Mouse (Mus musculus): ENCODE measurements at regions not wholly inside any gene's neighbourhood (a gene's known extent, or its start where the extent isn't known, plus 50 kb on each side); places are given as distances from the start of the nearest gene placed in this dataset.

DNA sequence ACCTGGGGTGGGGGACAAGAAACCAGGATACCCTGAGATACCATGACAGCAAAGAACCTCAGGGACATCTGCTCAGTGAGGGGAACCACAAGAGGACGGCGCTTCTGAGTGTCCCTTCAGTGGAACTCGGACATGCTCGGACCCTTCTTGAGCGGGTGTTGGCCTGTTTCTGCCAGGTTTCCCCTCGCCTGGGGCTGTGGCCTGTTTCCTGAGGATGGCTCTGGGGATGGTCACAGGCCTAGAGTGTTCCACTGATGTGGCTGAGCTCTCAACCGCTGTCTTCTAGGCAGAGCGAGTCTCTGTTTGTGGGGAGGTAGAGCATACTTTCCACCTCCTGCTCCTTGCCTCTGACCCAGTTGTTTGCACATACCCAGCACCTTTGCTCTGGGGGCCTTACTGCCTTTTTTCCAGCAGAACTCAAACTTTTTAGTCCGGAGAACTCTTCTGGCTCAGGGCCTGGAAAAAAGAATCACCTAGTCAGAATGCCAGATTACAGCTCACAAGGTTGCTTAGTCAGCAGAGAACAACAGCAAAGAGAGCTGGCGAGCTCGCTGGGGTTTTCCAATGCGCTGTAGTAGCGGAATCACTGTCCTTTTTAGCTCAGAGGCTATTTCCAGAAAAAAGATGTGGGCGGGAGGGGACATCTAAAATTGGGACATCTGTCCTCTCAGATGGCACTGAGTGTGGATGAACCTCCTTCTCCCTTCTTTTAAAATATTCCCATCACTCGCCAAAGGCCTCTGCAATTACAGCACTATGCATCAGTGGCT, 65.3 kb downstream of the Med10 start:
- no peak for DNase-seq (ENCODE audit: low spot score in 2 of 2)

DNA sequence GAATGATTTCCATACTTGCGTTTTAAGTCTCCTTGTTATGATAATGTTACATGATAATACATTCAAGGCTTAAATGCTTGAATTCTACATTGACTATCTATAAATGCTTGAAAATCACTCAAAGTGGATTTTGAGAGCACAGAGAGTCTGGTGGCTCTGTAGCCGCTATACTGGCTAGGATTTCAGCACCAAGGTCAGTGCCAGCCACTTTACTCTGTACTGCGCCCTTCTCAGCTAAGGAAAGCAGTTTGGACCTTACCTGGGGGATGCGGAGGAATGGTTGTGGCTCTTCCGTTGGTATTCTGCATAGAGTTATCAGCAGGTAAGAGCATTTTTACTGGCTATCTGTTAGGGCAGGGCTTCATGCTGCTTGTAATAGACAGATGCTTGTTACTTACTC, 94.3 kb downstream of the Med10 start:
- DNase-seq (ENCODE audit: low spot score in 2 of 2), result no peak

GRCm38 (mm10) chr13:69901139-69901538, 98.9 kb downstream of the Med10 start:
- DNase-seq (ENCODE audit: low spot score in 2 of 2), result no peak

DNA sequence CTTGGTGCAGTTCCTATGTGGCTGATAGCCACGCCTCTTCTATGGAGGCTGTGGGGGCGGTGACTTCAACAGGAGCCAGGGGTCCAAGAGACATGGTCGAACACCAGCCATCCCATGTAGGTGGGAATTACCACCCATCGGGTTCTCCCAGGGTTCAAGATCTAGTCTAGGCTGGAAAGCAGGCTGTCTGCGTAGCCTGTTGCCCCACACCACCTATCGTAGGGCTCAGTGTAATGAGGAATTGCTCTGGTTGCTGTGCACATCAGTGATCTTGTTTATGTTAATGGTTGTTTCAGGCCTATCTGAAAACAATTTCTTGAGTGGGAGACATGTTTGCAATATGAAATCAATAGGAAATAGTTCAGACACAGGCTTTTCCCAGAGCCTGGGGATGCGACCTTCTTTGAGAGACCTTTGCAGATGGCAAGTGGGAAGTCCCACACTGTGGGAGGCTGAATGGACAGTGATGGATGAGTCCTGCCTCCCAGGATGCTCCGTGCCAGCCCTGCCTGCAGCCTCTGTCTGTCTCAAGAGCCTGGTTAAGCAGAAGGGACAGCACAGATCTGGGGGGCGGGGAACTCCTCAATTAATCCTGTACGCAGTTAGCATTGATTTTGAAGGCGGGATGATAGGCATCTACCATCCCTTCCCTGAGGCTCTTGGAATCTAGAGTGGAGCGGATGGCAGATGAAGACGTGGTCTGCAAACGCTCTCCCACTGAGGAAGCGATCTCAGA, 104.8 kb downstream of the Med10 start:
- DNase-seq (ENCODE audit: low spot score in 2 of 2), result no peak

DNA sequence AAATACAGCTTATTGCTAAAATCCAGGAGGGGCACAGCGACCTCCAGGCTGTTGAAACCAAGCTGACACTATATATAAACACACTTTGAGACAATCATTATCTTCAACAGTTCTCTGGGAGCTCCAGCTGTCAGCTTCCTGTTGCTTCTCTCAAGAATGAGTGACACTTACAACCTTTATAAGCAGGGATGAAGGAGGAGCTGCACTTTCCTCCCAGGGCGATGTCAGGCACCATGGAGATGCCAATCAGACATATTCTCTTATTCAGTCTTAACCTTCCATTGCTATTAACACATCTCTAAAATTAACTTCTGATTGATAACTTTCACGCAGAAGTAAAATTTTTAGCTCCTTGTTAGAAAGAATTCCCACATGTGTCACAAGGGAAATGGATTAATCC, 113.6 kb downstream of the Med10 start:
- DNase-seq (ENCODE audit: low spot score in 2 of 2), result no peak

DNA sequence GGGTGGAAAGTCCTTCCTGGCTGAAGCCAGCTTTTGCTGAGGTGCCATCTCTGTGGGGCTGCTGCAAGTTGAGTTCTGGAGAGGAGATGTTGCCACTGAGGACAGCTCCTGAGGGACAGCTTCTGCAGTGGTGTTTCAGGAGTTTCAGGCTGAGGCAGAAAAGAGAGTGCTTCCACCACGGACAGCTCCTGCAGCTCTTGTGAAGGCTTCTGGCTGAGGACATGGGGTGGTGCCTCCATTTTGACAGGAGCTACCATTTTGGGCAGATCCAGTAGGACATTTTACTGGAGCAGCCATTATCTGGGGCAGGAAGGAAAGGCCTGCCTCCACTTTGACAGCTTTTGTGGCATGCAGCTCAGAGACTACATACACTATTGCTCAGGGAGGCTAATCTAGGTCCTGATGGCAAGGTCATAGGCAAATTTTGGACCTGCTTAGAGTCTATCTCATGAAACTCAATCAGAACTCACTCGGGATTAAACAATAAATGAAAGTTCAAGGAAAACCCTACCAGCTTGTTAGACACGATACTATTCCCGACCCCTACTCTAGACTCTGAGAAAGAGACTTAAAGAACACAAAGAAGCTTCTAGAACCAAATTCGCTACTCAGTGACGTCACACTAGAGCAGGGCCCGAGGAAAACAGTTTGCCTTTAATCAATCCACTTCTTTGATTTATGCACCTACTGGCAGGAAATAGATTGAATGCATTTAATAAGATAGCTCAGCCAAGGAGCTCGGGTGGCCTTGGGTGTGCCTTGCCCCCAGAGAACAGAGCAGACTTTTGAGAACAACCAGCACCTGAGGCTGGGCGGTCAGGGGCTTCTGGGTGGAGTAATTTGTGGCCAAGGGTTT, 130.7 kb downstream of the Med10 start:
- DNase-seq (ENCODE audit: low spot score in 2 of 2), result no peak

- no peak for DNase-seq (ENCODE audit: low spot score in 2 of 2)
Observed at GRCm38 (mm10) chr13:69933551-69933845, 131.3 kb downstream of the Med10 start.

GRCm38 (mm10) chr13:69939791-69940190, 137.6 kb downstream of the Med10 start:
- no peak for DNase-seq (ENCODE audit: low spot score in 2 of 2)

DNA sequence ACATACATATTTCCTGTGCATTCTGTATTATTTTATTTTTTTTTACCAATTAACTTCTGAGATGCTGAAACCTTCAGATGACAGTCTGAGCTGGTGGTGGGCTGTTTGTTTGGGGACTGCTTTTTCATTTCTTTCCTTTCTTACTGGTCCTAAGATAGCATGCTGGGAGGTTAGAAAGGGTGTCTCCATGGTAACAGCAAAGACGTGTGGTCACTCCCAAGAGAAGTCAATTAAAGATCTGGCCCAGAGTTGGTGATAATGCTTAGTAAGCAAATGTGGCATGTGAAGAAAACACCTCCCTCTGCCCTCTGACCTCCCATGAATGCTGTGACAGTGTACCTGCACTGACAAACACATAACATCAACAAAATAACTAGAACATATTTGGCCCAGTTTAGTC, 142.5 kb downstream of the Med10 start:
- DNase-seq (ENCODE audit: low spot score in 2 of 2), result no peak

- DNase-seq (ENCODE audit: low spot score in 2 of 2), result no peak
Observed at GRCm38 (mm10) chr13:69946615-69947014, 144.4 kb downstream of the Med10 start.

DNA sequence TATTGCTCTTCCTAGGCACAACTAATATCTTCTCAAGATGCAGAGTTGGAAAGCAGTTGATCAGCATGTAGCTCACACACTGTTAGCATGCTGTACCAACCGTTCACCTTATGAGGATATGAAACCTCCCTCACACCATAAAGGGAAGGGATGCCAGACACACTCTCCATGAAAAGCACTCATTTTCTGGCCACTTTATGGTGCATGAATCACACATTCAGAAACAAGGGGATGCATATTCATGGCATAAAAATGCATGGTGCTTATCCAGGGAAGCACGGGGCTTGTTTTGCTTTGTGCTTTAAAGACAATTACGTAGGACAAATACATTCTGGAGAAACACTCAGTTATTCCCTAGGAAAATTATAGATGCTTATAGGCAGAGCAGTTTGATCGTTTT, 149.9 kb downstream of the Med10 start:
- DNase-seq (ENCODE audit: low spot score in 2 of 2), result no peak

DNA sequence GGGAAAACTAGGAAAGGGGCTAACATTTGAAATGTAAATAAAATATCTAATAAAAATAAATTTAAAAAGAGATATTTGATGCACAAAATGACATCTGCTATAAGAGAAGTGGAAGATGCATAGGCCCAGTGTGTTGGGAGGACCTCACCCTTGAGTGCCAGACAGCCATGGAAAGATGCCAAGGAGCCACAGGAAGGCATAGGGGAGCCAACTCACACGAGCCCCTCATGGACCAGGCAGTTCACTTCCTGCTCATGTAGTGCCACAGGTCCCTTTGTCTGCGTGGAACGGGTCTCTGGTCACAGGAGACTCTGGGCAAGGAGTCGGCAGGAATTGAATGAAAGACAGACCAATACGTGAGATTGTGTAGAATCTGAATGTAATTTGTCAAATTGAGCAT, 152.0 kb downstream of the Med10 start:
- no peak for DNase-seq (ENCODE audit: low spot score in 2 of 2)

- DNase-seq (ENCODE audit: low spot score in 2 of 2), result no peak
Observed at GRCm38 (mm10) chr13:69955503-69955902, 153.3 kb downstream of the Med10 start.

GRCm38 (mm10) chr13:69963944-69964343, 161.7 kb downstream of the Med10 start:
- no peak for DNase-seq (ENCODE audit: low spot score in 2 of 2)

DNA sequence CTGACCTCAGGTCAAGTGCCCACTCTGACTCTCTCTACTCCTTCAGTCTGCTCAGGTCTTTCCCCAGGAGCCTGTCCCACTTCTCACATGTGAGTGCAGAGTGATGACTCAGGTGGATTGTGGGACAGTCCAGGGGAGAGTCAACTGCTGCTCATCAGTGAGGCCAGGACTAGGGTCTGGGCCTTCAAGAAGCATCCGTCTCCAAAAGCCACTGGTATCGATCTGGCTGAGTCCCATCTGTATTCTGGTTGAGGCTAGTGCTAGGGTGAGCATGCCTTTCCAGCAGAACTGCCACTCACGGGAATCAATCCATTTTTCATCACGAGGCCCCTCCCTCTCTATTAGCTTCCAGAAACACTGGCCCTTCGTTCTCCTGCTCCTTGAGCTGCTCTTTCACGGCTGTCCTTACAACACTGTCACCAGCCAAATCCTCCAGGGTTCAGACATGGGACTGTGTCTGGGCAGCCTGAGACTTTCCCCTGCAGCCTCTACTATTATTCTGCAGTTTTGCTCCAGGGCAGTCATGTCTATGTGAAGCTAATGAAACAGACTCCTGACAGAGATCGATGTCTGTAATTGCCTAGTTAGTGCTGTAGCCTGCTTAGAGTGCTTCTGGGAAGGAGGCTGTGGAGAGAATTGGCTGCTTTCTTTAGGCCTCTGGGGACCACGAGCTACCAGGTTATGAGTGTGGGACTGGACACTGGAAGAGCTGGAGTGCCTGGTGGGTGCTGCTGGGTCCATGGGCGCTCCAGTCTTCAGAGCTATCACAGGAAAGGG, 169.3 kb downstream of the Med10 start:
- no peak for DNase-seq (ENCODE audit: low spot score in 2 of 2)

DNA sequence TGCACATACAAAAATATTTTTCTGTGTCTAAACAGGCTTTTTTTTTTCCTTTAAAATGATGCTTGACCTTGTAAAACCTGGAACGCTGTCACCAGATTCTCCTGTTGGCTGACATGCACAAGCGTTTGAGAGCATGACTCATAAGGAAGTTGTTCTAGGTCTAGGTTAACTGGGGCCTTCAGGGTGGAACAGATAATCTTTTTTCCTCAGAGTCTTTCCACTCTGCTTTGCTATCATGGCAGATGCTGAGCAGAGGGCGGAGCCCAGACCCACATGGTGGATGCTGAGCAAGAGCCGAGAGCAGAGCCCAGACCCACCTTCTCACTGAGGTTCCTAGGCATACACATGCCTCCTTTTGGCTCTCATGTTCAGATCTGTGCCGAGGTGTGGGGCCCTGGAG, 172.6 kb downstream of the Med10 start:
- DNase-seq (ENCODE audit: low spot score in 2 of 2), result no peak

DNA sequence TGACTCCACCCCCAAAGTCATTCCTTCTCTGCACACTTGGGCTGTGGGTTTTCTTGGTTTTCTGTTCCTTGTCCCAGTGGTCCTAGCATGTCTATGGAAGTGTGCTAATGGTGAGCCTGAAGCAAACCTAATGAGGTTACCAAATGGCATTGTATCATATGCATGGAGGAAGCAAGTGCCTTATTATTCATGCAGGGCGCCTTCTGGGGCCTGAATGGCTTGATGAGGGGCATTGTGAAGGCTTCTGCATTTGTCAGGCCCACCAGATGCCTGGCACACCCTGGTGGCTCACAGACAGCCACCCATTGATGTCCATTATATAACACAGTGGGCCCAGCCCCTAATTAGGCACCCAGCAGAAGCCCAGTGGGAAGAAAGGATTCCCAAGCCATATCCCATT, 182.0 kb downstream of the Med10 start:
- no peak for DNase-seq (ENCODE audit: low spot score in 2 of 2)

- no peak for DNase-seq (ENCODE audit: low spot score in 2 of 2)
Observed at GRCm38 (mm10) chr13:69987181-69987580, 185.0 kb downstream of the Med10 start.

- no peak for DNase-seq (ENCODE audit: low spot score in 2 of 2)
Observed at GRCm38 (mm10) chr13:69988319-69988718, 186.1 kb downstream of the Med10 start.

- DNase-seq (ENCODE audit: low spot score in 2 of 2), result peak; percentile 26 to 29
Observed at GRCm38 (mm10) chr13:69991253-69991891, 189.2 kb downstream of the Med10 start.

DNA sequence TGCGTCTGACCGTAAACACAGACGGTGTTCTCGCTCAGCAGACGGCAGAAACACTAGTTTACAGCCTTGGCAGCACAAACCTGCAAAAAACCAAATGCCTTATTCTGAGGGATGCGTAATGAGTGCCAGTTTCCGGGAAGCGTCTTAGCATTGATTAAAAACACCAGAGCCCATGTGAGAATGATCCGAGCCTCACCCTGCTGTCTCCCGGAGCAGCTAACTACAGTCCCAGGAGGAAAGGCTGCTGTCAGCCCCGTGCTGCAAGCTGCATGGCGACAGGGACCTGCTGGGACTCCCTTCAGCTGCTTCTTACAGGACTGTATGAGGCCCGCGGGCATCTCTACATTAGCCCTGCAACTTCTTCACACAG, 189.7 kb downstream of the Med10 start:
- no peak for DNase-seq (ENCODE audit: low spot score in 2 of 2)

Data from adrenal gland, postnatal 4 days (tissue).